Mouse (Mus musculus) gastrocnemius, postnatal 36 days (tissue): Measurements from ENCODE around the gene Prdm16. TPM values are rescaled to one million over a fixed set of nuclear protein-coding genes. Genes with fewer than 3 reads are reported as not detected.

Source experiments
- DNase-seq, 2 experiments: peaks; one replicate each; pipeline ENCODE4 v3.0.0; 2022
- intact Hi-C: fragments of 180-260 bp; cut with DNase I; formaldehyde crosslinking; loops from one replicate; pipeline ENCODE4 v1.15.1; 2025
- total RNA-seq, 2 experiments: library from RNA; stranded (reverse); gene quantifications; 2 replicates each; pipeline ENCODE4 v1.2.3; 2021

The Prdm16 gene
- total RNA-seq, 2 experiments from 2014 or later = 1.3 to 2.4 TPM

DNA sequence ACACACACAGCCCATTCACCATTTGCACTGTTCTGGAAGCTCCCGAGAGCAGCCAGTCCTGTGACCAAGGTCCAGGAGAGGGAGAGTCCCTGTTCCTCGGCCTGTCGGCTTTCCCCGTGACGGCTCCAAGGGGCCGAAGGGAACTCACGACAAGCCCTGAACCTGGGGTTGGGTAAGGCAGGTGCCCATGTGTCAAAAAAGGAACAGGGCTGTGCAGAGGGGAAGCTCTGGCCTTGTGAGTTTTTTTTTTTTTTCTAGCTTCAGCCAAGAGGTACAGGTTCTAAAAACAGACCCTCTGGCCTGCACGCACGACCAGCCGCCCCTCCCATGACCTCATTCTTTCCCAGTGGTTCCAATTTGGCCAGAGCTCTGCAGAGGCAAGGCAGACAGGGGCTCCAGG lies 25.5 kb downstream of the Prdm16 start:
- intact Hi-C loops = no loop called here
- DNase-seq = no peak

DNA sequence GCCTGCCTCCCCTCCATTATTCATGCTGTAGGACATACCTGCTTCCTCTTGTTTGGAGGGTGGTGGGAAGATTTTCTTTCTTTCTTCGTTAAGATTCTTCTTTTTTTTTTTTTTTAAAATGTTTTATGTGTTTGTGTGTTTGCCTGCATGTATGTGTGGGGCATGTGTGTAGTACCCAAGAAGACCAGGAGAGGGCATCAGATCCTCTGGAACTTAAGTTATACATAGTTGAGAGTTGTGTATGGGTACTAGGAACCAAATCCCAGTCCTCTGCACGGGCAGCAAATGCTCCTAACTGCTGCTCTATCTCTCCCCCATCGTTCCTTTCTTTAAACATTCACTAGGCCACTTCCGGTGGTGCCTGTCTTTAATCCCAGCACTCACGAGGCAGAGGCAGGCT lies 28.9 kb downstream of the Prdm16 start:
- DNase-seq = no peak
- intact Hi-C loops = no loop called here

DNA sequence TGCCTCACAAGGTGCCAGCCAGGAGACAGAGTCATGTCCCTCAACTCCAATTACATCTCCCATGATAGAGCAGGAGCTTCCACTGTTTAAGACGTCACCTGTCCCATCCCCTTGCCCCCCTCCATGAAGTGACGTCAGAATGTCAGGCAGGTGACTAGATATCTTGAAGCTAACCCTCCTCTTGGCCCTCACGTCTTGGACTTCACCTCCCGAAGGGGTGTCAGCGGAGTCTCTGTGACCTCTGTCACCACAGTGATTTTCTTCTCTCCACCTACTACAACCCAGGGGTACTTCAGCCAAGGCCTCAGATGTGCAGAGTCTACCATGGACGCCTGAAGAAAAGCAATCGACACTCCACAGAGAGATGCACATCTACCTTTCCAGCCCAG lies 32.2 kb downstream of the Prdm16 start:
- intact Hi-C loops = no loop called here
- no peak for DNase-seq

DNA sequence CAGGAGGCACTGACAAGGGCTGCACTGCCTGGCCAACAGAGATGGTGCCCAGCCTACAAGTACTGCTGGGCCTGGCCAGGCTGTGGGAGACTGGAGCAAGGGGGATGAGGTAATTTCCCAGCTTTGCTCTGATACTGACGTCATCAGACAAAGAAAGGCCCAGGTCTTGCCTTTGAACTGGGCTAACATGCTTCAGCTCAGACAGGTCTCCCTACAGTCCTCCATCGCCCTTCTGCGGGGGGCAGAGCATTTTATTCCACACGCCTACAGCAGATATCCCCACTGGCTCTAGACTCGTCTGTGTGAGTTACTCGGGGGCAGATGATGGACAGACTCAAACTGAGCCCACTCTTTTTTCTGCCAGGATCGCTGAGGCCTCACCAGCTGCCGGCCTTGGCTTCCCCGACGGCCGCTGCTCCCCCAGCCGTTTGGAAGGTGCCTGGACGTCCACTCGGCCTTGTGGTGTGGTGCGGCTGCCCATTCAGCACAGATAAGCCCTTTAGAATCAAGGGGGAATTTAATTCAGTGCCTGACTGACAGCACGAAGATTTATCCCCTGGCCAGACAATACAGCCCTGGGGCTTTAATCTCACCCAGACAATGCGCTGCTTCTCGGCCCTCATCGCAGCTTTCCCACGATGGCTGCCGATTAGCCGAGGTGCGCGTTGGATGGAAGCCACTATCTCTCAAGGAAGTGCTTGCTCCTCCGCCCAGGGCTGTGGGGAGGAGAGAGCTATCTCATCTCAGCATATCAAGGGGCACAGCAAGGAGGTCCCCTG lies 32.8 kb downstream of the Prdm16 start:
- no peak for DNase-seq
- intact Hi-C loops = no loop called here

DNA sequence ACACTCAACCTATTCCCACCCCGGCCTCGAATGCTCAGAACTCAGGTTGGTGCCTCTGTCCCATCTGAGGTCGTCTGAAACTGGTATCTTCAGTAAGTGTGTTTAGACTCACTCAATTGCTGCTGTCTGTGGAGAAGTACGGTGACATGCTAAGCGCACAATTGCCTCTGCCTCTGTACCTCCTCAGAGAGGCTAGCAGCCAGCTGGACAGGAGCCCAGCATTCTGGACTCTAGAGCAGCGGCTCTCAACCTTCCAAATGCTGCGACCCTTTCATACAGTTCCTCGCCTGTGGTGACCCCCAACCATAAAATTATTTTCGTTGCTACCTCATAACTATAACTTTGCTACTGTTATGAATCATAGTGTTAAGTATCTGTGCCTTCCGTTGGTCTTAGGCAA lies 34.3 kb downstream of the Prdm16 start:
- no peak for DNase-seq
- intact Hi-C loops = no loop called here

DNA sequence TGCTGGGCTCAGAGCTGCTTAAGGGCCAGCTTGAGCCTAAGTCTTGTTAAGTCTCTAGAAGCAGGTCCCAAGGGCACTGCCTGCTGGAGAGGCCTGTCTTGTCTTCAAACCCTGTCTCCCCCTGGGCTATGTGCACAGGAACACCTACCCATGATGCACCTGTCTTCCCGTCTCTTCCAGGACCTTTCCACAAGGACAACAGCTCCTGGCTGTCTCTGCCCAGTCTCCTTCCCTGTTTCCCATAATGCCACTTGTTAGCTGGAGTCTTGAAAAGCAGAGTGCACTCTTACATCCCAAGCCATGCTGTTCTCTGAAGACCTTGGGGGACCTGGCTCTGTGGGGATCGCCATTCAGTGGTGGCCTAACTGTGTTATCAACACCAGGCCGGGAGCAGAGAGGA lies 35.7 kb downstream of the Prdm16 start:
- no peak for DNase-seq
- intact Hi-C loops = no loop called here

DNA sequence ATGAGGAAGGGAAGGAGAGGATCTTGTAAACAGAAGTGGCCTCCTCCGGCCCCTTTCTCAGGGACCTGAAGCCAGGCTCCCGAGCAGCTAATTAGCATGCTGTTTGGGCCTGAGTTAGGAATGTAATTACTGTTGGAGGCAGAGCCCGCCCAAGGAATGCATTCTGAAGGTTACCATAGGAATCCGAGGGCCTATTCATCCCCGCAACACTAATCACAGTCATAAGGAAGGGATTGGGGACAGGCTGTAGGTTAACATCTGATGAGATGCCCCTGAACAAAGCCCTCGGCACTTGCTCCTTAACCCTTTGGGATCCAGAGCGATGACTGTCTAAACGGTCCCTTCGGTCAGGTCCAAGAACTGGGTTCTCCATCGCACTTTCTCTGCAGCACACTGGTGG lies 36.7 kb downstream of the Prdm16 start:
- intact Hi-C loops = no loop called here
- DNase-seq = no peak

DNA sequence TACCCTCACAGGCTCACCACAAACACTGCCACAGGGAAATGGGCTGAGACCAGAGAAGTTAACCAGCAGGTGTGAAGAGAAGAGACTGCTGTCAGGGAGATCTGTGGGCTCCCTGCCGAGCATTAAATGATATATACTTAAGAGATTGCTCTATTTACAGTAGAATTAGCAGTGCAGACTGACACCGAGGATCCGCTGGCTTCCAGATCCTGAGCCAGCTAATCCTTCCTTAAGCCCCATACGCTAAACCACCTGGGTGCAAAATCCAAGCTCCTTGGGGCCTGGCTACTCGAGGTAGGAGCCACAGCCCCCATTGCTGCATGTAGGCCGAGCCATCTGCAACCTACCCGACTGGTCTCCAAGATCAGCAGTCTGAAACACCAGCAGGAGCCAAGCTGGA lies 38.3 kb downstream of the Prdm16 start:
- DNase-seq = no peak
- intact Hi-C loops = no loop called here

DNA sequence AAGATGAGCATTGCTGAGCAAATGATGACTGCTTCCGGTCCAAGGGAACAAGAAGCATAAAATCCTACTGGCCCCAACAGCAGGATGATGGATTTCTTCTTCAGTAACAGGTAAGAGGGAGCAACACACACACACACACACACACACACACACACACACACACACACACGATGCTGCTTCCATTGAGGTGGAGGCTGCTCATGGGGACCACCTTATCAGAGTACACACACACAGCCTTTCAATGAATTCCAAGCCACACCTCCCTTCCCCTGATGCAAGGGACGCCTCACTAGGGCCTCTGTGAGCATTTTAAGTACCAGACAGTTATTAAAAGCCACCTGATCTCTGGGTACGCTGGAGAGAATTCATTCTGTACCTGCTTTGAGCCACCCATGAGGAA lies 39.9 kb downstream of the Prdm16 start:
- intact Hi-C loops = no loop called here
- no peak for DNase-seq

DNA sequence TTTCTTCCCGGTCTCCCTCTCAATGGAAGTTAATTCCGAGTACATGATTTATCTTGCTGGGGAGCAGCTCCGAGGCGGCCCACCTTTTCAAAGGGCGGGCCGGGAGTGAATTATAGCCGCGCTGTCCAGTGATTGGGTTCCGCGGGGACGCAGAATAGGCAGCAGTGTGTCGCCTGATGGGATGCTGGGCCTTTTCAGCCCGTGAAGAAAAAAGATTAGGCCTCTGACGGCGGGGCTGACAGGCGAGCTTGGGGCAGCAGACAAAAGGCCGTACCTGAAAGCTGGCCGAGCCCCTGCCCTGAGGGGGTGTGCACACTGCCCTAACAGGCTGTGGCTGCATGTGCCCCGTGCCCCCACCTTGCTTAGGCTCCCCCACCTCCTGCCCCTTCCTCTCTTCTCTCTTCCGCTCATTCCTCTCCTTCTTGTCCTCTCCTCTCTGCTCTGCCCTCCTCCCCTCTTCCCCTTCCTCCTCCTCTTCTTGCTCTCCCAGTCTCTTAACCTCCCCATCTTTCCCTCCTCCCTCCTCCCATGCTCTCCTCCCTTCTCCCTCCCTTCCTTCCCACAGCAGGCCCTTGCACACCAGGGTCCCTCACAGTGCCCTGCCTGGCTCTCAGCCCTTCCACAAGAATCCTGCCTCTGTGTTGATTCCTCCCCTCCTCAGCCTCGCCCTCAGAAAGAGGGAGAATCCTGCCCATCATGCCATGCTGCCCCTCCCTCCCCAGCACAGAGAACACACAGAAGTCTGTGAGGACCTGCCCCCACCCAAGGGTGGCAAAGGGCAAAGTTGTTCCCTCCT lies 41.7 kb downstream of the Prdm16 start:
- intact Hi-C loops = no loop called here
- DNase-seq = no peak

DNA sequence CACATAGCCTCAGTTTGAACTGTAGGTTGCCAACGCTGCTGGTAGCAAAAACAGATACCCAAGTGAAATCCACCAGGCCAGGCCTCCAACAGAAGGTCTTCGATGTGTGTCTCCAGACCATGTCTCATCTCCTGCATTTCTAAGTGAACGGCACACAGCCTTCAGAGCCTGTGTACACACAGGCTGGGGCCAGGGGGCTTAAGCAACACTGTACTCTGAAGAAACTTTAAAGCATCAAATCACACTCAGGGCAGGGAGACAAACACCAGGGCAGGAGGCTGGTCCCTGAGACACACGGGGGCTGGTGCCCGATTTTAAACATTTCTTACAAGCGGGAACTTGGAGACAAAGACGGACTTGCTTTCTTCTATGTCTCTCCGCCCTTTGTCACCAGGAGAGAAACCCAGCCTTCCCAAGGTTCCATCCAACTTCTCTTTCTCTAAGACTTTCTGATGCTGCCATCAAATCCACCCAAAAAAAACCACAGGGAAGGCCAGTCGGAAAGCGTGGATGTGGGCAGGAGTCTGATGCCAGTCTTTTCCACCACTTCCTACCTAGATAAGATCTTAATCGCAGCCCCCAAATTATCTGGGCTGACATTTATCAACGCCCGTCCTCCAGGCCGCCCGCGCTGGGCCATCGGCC lies 42.4 kb downstream of the Prdm16 start:
- no peak for DNase-seq
- intact Hi-C loops = no loop called here

DNA sequence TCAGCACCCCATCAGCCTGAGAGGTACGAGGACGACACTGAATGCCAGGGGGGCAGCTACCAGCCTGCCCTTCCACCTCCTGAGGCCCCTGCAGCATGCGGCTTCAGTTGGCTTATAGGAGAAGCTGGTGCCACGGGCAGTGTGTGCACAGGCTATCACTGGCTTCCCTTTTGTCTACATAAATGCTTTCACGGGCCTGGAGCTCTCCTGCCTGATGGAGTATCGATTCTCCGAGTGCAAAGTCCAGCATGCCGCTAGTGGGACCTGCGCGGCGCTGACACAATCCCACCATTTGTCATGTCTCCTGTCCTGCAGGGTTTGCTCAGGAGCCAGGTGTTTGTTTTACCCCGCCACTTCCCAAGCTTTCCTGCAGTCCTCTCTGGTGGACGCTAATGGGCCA lies 44.1 kb downstream of the Prdm16 start:
- intact Hi-C loops = no loop called here
- DNase-seq = no peak

DNA sequence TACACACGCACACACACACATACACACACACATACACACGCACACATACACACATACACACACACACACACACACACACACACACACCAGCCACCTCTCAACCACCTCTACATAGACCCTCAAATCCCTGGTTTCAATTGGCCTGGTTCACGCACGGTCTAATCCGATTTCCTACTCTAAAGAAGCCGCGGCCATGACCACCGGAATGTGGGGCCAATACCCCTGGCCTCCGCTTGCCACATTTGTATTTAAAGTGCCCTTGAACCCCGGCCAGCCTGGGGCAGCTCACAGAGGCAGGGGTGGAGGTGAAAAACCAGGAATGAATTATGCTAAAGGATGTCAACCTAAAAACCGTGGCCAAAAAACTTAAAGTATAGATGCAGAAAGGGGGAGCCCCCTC lies 45.8 kb downstream of the Prdm16 start:
- intact Hi-C loops = no loop called here
- no peak for DNase-seq

DNA sequence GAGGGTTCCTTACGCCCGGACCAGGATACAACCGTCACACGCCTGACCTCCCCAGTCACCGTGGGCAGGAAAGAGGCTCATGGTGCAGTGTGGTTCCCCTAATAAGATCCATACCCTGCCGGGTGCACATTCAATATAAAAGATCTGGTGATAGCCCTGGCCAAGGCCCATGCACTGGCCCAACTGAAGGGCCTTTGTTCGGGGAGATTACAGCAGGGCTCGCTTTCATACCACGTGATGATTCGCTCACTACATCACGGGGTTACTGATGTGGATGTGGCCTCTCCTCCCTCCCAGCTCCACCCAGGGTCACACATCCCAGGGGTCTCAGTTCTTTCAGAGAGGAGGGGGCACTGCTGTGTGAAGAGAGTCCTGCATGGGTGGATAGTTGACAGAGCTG lies 50.3 kb downstream of the Prdm16 start:
- DNase-seq = no peak
- intact Hi-C loops = no loop called here

DNA sequence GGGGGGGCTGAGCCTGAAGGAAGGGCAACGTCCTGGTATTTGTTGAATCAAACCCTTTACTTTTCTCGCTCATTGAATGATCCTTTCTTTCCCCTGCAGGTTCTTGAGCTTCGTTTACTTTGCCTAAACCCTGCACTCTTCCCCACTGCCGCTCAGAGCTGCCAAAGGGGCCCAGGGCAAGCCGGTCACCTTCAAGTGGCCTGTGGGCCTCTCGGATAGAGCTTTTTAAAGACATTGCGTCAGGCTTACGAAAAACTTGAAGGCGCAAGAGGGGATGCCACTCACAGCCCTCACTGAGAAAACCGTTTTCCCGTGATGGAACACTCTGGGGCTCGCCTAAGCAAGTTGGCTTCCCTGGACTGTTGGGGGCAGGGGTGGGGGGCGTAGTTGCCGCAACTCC lies 50.9 kb downstream of the Prdm16 start:
- DNase-seq = no peak
- intact Hi-C loops = no loop called here

DNA sequence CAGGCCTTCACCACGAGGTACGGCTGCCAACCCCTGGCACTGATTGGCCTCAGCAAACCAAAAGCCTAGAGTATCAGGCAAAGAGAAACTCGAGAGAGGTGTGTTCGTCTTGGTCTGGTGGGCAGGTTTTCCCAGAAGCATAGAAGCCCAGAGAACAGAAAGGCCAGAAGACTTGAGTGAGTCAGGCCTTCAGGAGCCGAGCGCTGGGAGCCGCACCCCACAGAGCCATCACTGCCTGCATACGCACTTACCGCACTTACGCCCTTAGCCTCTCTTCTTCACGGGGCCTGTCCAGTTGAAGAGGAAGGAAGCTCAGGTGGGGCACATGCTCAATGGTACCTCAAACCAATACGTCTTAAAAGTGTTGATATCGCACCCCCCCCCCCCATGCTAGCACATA lies 53.0 kb downstream of the Prdm16 start:
- no peak for DNase-seq
- intact Hi-C loops = no loop called here

DNA sequence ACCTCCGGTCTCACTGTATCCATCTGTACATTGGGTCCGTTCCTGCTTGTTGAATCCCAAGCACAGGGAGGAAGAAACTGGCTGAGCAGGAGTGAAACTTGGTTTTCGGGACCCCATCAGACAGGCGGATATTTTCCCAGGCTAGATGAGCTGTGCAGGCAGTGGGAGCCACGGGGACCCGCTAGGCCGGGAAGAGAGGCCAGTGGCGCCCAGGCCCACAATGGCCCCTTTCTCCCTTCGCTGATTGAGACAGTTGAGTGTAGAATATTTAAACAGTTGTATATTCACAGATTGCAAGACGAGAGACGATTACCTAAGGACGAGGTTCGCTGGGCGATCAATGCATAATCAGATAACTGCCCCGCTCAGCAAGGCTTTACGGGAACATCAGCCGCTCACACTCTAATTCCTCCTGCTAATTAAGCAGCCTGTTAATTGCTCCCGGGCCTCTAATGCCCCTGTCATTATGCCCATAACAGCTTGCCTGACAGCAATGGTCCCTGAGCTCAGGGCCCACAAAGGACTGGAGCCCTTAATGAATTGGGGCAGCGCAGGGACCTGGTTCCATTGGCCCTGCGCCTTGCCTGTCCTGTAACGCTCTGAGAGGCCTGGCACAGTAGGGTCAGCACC lies 54.0 kb downstream of the Prdm16 start:
- intact Hi-C loops = no loop called here
- no peak for DNase-seq

DNA sequence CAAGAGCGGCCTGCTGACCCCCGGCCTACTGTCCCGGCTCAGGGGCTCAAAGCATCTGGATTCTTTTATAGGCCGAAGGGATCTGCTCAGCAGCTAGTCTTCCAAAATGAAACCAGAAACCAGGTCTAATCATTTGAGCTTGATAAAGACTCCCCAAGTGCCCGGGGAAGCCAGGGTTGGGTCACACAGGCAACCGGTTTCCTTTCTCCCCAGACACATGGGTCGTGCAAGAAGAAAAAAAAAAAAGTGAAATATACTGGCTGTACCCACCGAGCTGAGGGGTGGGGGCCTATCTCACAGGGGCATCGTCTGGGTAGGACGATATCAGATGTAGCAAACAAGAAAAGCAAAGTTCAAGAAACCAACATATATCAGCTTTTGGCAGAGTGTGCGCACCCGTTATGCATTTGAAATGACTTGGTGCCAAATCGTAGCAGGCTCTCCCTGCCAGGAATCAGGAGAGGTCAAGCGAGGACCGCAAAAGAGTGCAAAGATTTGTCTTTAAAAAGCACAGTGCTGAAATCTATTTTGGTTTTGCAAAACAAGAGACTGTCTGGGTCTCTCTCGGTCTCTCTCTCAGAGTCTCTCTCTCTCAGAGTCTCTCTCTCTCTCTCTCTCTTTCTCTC lies 55.3 kb downstream of the Prdm16 start:
- intact Hi-C loops = no loop called here
- no peak for DNase-seq

DNA sequence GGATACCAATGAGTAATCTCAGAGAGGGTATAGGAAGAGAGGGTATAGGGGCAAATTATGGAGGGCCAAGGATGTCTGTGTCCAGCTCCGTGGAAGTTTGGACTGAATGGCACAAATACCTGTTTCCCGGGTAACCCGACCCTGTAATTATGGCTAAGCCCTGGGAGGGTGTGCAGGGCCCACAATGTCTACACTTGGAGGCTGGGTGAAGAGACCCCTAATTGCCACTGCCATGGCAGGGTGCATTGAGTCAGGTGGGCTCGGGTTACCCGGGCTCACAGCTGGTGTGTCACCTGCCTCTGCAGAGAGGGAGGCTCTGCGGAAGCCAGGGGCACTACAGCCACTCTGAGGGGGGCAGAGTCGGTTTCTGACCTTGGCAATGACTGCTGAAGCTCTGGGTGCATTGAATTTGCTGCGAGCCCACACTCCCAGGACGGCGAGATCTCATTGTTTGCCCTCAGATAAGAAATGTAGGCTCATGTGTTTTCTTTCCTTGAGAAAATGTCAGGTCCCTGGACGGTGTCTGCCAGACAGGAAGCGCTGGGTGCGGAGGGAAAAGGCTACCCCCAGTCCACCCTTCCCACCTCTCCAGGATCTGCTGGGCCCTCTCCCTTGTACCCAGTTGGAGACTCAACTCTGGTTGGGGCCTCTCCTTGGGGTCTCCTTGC lies 62.3 kb downstream of the Prdm16 start:
- intact Hi-C loops = no loop called here
- DNase-seq = no peak

DNA sequence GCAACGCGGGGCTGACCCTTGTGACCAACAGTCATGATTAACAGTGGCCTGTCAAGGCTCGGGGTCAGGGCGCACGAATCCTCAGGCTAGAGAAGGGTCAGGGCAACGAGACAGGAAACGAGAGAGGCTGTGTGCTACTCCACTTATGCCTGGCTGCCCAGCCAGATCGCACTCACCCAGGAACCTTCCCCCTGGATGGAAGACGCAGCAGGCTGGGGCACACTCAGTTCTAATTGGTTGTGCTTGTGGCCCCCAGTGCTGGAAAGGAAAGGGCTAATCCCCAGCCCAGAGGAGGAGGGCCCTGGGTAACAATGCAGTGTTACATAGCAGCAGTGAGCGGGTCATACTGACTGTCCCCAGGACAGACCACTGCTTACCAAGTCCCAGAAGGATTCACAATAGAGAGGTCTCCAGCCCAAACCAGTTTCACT lies 66.2 kb downstream of the Prdm16 start:
- DNase-seq = no peak
- intact Hi-C loops = no loop called here
